Mouse (Mus musculus) embryonic facial prominence, embryonic 13.5 days (tissue): ENCODE data around the gene Fap. TPM values are rescaled to one million over a fixed set of nuclear protein-coding genes. Genes with fewer than 3 reads are reported as not detected.
A peak's percentile ranks its signal among the peaks of the same experiment; 100 is the strongest.

Experiments
- ATAC-seq: fragments of 200-750 bp; cut with Nextera tagmentation; 2 replicates; pipeline ENCODE4 v1.8.0; 2017; ENCODE audit warnings: low read depth; ENCODE audit not compliant: insufficient number of reproducible peaks, insufficient read depth, low FRiP score, low TSS enrichment
- H3K27ac ChIP-seq: fragments of 300-500 bp; sonication (generic); 2 replicates; pipeline ENCODE4 v1.5.1; 2015; ENCODE audit warnings: moderate library complexity, mild to moderate bottlenecking, inconsistent platforms
- H3K27me3 ChIP-seq: fragments of 300-500 bp; sonication (generic); 2 replicates; pipeline ENCODE4 v1.6.1; 2015; ENCODE audit warnings: mild to moderate bottlenecking, inconsistent platforms
- H3K36me3 ChIP-seq: fragments of 300-500 bp; sonication (generic); 2 replicates; pipeline ENCODE4 v1.6.1; 2015; ENCODE audit warnings: mild to moderate bottlenecking, inconsistent platforms
- H3K4me1 ChIP-seq: fragments of 300-500 bp; sonication (generic); 2 replicates; pipeline ENCODE4 v1.6.1; 2015; ENCODE audit warnings: inconsistent platforms
- H3K4me2 ChIP-seq: fragments of 300-500 bp; sonication (generic); 2 replicates; pipeline ENCODE4 v1.6.1; 2015; ENCODE audit warnings: moderate library complexity, mild to moderate bottlenecking, inconsistent platforms
- H3K4me3 ChIP-seq: fragments of 300-500 bp; sonication (generic); 2 replicates; pipeline ENCODE4 v1.5.1; 2015; ENCODE audit warnings: mild to moderate bottlenecking, inconsistent platforms
- H3K9ac ChIP-seq: fragments of 300-500 bp; sonication (generic); 2 replicates; pipeline ENCODE4 v1.6.1; 2015; ENCODE audit warnings: mild to moderate bottlenecking, inconsistent platforms
- H3K9me3 ChIP-seq: fragments of 300-500 bp; sonication (generic); 2 replicates; pipeline ENCODE4 v1.6.1; 2016; ENCODE audit warnings: inconsistent platforms
- WGBS: fragments of 180-500 bp; shearing (Covaris S2); methylation state at CpG from one replicate; pipeline ENCODE4 v1.1.7; 2015; ENCODE audit warnings: mixed read lengths; 5-methylcytosine and 5-hydroxymethylcytosine counted together
- polyA plus RNA-seq: library from polyadenylated mRNA; unstranded; fragments of >200 nt; fragmentation: Nextera tagmentation; extraction: Ambion mirVana; gene quantifications from 2 replicates; pipeline ENCODE4 v1.2.1, GENCODE M21; 2015

The Fap gene
- polyA plus RNA-seq, 1 experiment from 2014 or later, result 8.4 TPM

DNA sequence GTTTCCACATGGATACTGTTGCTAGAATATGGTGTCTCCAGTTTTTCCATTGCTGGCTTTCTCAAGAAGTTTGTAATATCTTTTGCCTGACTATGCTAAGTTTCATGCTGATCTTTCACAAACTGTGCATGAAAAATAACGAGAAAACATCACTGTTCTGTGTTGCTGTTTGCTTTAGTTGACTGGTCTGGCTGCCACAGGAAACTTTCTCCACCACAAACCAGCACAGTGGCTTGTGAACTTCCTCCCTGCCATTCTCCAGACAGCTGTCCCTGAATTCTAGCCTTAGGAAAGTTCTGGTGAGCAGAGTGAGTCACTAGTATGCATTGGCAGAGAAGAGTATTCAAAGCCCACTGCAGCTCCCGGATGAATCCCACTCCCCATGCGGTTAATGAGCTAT is 1.1 kb upstream of the Fap start:
- H3K27ac ChIP-seq, result peak overlapping the region; percentile 51; the same call in 1 of the 2 replicates
- no peak for ATAC-seq
- no peak overlapping the region for H3K9ac ChIP-seq
- no peak overlapping the region for H3K4me3 ChIP-seq
- 56% methylated on average over 3 of the region's 3 CpGs for WGBS
- peaks cover 21% of the 10 kb centered on the region for H3K4me1 ChIP-seq
- no peak overlapping the region for H3K4me2 ChIP-seq
- H3K27me3 ChIP-seq, result no peaks in the 10 kb centered on the region
- no peaks in the 10 kb centered on the region for H3K36me3 ChIP-seq
- H3K9me3 ChIP-seq, result no peaks in the 10 kb centered on the region

DNA sequence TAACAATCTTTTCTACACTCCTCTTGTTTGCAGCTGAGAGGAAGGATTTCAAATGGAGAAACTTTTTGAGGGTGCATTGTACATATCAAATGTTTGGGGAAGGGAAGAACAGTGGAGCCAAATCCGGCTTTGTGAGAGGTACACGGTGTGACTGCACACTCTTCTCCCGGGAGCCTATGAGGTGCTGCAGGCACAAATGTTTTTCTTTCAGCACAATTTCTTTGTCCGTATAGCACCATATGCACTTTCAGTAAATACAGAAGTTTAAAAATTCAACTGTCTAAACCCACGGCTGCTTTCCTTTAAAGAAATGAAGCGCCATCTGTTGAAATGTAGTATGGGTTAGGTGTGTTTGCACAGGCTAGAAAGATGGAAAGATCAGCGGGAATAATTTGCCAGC is 375 bp upstream of the Fap start:
- H3K27me3 ChIP-seq, result no peaks in the 10 kb centered on the region
- peak overlapping the region; percentile 35; the same call in 1 of the 2 replicates for H3K4me3 ChIP-seq
- no peaks in the 10 kb centered on the region for H3K9me3 ChIP-seq
- H3K27ac ChIP-seq, result peak overlapping the region; percentile 62
- no peak overlapping the region for H3K9ac ChIP-seq
- ATAC-seq, result 0 out of 2 replicates have a peak, but pooled peaks have one; percentile 61
- H3K4me2 ChIP-seq, result peak overlapping the region; percentile 55
- 35% methylated on average over 7 of the region's 7 CpGs for WGBS
- no peaks in the 10 kb centered on the region for H3K36me3 ChIP-seq
- H3K4me1 ChIP-seq, result peaks cover 21% of the 10 kb centered on the region

DNA sequence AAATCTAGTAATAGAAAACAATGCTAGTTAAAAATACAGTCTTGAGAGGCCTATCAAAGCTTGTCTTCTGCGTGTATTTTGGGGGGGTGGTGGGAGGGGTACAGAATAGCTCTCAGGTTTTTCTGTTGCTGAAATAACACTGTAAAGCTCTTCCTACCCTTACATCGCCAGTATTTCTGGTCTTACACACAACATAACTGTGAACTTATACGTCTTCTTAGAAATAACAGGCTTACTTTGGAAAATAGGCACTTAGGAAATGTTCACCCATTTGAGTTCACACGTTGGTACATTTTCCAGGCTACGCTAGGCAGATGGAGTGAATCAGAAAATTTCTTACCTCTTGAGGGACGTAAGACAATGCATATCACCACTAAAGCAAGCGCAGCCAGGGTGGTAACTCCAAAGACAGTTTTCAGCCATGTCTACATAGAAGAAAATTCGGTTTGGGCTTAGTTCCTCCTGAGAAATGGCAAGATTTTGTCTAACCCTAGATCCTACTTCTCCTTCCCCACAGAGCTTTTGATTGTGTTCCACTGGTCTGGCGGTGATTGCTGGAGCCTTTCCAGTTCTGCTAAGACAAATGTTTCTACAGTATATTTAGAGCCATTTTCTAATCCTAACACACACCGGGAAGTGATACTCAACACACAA is 649 bp downstream of the Fap start:
- no peak for ATAC-seq
- peak overlapping the region; percentile 40; the same call in 1 of the 2 replicates for H3K9ac ChIP-seq
- peak overlapping the region; percentile 62 for H3K27ac ChIP-seq
- H3K27me3 ChIP-seq, result no peaks in the 10 kb centered on the region
- no peaks in the 10 kb centered on the region for H3K9me3 ChIP-seq
- H3K4me2 ChIP-seq, result peak overlapping the region; percentile 55
- H3K4me1 ChIP-seq, result peaks cover 21% of the 10 kb centered on the region
- 48% methylated on average over 10 of the region's 10 CpGs for WGBS
- peak overlapping the region; percentile 35 for H3K4me3 ChIP-seq
- H3K36me3 ChIP-seq, result no peaks in the 10 kb centered on the region

DNA sequence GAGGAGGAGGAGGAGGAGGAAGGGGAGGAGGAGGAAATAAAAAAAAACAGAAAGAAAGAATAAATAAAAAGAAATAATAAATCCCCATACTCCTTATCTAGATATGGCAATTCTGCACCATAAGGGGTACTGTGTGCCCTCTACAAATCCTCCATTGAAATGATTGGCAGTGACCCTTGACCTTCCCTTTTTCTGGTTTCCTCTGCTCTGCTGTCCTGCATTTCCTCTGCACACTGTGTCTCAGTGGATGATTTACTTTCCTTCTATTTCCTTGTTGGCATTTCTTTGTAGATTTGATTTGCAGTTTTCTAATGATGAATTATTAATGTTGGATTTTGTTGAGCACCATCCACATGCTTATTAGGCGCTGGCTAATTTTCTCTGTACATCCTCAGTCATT is 9.2 kb downstream of the Fap start:
- no peak for ATAC-seq
- 87% methylated on average over 1 of the region's 1 CpGs for WGBS
- Histone ChIP-seq H3K4me2 (no peak overlapping the region), H3K4me3 (no peak overlapping the region), H3K4me1 (peaks cover 12% of the 10 kb centered on the region; the same call in 1 of the 2 replicates), H3K27ac (no peak overlapping the region), H3K27me3 (no peaks in the 10 kb centered on the region), H3K9me3 (no peaks in the 10 kb centered on the region), H3K36me3 (no peaks in the 10 kb centered on the region), H3K9ac (no peak overlapping the region)

DNA sequence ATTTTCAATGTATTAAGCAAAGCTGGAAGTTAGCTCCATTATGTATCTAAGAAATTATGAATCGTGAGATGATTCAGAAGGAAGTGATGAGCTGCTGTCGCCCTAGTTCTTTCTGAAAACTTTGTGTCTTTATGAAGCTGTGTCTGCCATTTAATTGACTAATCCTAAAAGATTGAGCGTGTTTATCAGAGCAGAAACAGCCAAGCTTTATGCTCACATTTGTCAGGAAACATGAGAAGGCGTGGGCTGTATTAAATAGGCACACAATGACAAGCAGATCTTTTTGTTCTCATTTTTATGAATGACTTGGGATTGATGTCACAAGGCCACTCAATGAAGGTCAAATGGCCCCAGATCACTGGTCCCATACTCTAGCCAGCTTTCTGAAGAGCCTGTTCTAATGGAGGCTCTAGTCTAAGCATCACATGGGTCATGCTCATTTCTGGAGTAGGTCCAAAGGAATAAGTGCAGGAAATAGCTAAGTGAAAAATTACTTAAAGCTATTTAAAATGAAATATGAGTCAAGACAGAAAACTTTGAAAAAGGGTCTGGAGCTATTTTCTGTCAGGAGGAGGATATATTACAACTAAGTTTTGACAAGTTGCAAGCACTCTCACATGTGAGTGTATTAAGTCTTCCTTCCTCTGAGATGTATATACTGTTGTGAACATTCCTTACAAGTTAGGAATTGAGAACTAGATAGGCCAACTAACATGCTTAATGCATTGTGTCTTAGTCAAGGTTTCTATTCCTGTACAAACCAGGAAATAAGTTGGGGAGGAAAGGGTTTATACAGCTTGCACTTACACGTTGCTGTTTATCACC is 11.0 kb downstream of the Fap start:
- no peak overlapping the region for H3K27ac ChIP-seq
- H3K9me3 ChIP-seq, result no peaks in the 10 kb centered on the region
- H3K4me1 ChIP-seq, result peaks cover 12% of the 10 kb centered on the region; the same call in 1 of the 2 replicates
- H3K9ac ChIP-seq, result no peak overlapping the region
- no peaks in the 10 kb centered on the region for H3K36me3 ChIP-seq
- WGBS, result 68% methylated on average over 5 of the region's 5 CpGs
- H3K27me3 ChIP-seq, result no peaks in the 10 kb centered on the region
- no peak for ATAC-seq
- H3K4me3 ChIP-seq, result no peak overlapping the region
- no peak overlapping the region for H3K4me2 ChIP-seq

DNA sequence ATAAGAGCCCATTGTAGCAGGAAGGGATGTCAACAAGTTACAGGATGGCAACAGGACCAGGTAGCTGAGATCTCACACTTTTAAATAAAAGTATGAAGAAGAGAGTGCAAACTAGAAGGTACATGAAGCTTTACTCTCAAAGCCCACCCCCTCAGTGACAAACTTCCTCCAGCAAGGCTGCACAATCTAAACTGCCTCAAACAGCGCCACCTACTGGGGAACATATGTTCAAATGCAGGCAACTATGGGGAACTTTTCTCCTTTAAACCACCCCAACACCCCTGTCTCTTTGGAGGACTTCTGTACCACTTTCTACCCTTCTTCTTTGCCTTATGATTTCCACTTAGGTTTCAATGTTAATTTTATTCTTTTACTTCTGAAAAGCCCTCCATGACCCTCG is 16.5 kb downstream of the Fap start:
- Histone ChIP-seq H3K9me3 (no peaks in the 10 kb centered on the region), H3K4me1 (0 out of 2 replicates have a peak, but pooled peaks cover 1% of the 10 kb centered on the region), H3K36me3 (no peaks in the 10 kb centered on the region), H3K27me3 (no peaks in the 10 kb centered on the region), H3K27ac (no peak overlapping the region), H3K4me3 (no peak overlapping the region), H3K9ac (no peak overlapping the region), H3K4me2 (no peak overlapping the region)
- WGBS, result 77% methylated on average over 2 of the region's 2 CpGs
- no peak for ATAC-seq

DNA sequence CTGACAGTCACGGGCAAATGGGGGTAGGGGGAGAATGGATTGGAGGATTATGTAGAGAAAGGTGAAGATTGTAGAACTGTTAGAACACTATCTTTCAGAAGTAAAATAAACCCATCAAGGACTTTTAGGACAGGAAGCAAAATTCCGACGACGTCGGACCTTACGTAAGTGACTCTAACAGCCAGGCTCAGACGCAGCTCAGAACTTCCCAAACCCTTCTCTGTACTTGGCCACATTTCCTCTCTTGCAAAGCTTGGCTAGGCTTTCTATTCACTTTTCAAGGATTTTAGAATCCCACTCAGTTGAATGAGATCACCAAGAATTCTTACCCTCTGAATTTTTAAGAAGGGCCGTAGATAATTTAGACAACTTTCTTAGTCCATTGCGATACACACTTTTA is 17.5 kb downstream of the Fap start:
- Histone ChIP-seq H3K4me3 (no peak overlapping the region), H3K27me3 (no peaks in the 10 kb centered on the region), H3K4me2 (no peak overlapping the region), H3K9me3 (no peaks in the 10 kb centered on the region), H3K36me3 (no peaks in the 10 kb centered on the region), H3K9ac (no peak overlapping the region), H3K27ac (no peak overlapping the region), H3K4me1 (no peaks in the 10 kb centered on the region)
- 89% methylated on average over 9 of the region's 9 CpGs for WGBS
- no peak for ATAC-seq

DNA sequence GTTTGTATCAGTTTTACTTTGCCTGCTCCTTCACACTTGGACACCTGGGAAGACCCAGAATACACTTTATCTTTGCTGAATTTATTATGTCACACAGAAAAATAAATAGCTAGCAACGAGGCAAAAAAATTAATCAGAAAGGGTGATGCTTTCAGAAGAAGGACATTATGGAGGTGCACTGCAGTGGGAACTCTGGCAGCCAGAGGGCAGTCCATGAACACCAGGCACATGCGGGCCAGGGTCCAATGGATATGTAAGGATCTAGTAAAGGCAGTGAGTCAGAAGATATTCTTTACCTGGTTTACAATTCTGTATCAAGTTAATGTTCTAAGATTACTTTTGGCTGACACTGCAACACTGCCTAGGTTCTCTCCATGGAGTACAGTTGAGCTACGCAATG is 24.2 kb downstream of the Fap start:
- no peak for ATAC-seq
- H3K27me3 ChIP-seq, result no peaks in the 10 kb centered on the region
- no peaks in the 10 kb centered on the region for H3K36me3 ChIP-seq
- H3K9ac ChIP-seq, result no peak overlapping the region
- 85% methylated on average over 3 of the region's 3 CpGs for WGBS
- no peak overlapping the region for H3K27ac ChIP-seq
- no peaks in the 10 kb centered on the region for H3K4me1 ChIP-seq
- no peaks in the 10 kb centered on the region for H3K9me3 ChIP-seq
- H3K4me2 ChIP-seq, result no peak overlapping the region
- no peak overlapping the region for H3K4me3 ChIP-seq

DNA sequence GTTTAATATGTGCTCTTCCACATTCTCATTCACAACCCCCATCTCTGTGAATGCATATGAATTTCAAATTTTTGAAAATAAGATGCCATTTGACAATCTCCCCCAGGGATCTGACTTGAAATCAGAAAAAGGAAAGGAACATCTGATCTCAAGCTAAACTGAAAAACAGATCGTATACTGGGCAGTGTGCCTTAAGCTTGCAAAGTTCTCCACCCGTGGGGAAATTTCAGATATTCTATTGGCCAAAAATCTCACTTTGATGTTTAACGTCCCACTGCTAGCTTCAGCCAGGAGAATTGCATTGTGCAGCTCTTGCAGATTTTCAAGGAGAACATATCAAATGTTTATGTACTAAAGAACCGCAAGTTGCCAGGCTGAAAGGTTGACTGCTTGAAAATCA is 24.7 kb downstream of the Fap start:
- Histone ChIP-seq H3K4me1 (no peaks in the 10 kb centered on the region), H3K4me3 (no peak overlapping the region), H3K9ac (no peak overlapping the region), H3K9me3 (no peaks in the 10 kb centered on the region), H3K27ac (no peak overlapping the region), H3K27me3 (no peaks in the 10 kb centered on the region), H3K4me2 (no peak overlapping the region), H3K36me3 (no peaks in the 10 kb centered on the region)
- ATAC-seq, result no peak
- 63% methylated on average over 4 of the region's 4 CpGs for WGBS

DNA sequence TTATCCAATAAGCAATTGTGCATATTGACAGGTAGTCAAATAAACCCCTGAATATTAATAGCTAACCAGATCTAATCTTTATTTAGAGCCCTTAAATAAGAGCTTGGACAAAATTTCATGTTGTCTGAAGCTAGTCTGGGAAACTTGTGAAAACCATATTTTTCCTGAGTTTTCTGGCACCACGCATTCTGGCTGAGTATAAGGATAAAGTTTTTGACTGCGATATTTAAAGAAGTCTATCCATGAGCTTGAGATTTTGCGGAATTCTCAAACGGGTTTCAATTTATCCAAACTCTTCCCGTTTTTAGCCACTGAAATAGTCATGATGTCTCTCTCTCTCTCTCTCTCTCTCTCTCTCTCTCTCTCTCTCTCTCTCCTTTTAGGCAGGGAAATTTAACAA is 25.8 kb downstream of the Fap start:
- Histone ChIP-seq H3K9me3 (no peaks in the 10 kb centered on the region), H3K36me3 (no peaks in the 10 kb centered on the region), H3K9ac (no peak overlapping the region), H3K27me3 (no peaks in the 10 kb centered on the region), H3K4me3 (no peak overlapping the region), H3K27ac (no peak overlapping the region), H3K4me1 (no peaks in the 10 kb centered on the region), H3K4me2 (no peak overlapping the region)
- WGBS, result 91% methylated on average over 5 of the region's 5 CpGs
- no peak for ATAC-seq

DNA sequence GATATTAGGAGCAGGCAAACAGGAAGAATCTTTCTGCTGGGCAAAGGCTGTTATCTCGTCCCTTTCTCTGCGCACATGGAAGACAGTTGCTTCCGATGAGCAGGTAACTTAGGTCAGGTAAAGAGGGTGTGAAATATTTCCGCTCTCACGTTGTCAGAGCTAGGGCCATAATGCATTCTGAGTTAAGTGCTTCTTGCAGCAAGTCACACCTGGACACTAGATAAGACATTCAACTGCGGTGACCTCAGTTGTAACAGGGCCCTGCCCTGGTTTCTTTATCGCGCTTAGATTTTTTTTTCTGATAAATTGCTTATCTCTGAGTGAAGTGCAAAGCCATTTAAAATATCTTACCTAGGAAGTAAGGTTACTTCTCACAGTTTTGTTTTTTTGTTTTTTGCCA is 38.4 kb downstream of the Fap start:
- Histone ChIP-seq H3K36me3 (no peaks in the 10 kb centered on the region), H3K4me1 (no peaks in the 10 kb centered on the region), H3K9me3 (no peaks in the 10 kb centered on the region), H3K27ac (no peak overlapping the region), H3K27me3 (no peaks in the 10 kb centered on the region), H3K4me2 (no peak overlapping the region), H3K9ac (no peak overlapping the region), H3K4me3 (no peak overlapping the region)
- ATAC-seq, result no peak
- 90% methylated on average over 8 of the region's 8 CpGs for WGBS

DNA sequence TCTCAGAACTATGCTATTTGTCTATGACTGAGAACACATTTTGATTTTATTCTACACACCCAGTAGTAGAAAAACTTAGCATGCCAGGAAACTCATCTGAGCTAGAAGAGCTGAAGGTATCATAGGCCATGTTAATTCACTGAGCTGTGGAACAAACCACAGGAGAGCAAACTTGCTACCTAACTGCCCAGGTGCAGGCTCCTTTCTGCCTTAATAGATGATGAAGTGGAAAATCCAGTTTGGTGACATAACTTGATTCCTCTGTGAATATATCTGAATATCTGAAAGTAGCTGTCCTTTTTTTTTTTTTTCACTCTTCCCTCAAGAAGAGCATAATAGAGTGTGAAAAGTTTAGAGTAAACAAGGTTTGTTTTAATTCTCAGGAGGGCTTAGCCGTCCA is 42.8 kb downstream of the Fap start:
- Histone ChIP-seq H3K4me2 (no peak overlapping the region), H3K9ac (no peak overlapping the region), H3K36me3 (no peaks in the 10 kb centered on the region), H3K27me3 (no peaks in the 10 kb centered on the region), H3K9me3 (no peaks in the 10 kb centered on the region), H3K4me3 (no peak overlapping the region), H3K4me1 (no peaks in the 10 kb centered on the region), H3K27ac (no peak overlapping the region)
- ATAC-seq, result no peak
- 63% methylated on average over 1 of the region's 1 CpGs for WGBS
